Mouse (Mus musculus): ENCODE results near the gene Ubtd2.

Ubtd2 gene

GRCm38 (mm10) chr11:32518770-32519169 is 63.6 kb downstream of the Ubtd2 start:
- DNase-seq (ENCODE audit: extremely low spot score) = no peak

GRCm38 (mm10) chr11:32519354-32519753 is 64.2 kb downstream of the Ubtd2 start:
- DNase-seq (ENCODE audit: extremely low spot score) = no peak

GRCm38 (mm10) chr11:32521246-32521645 is 66.1 kb downstream of the Ubtd2 start:
- no peak for DNase-seq (ENCODE audit: extremely low spot score)

GRCm38 (mm10) chr11:32524122-32524920 is 69.2 kb downstream of the Ubtd2 start:
- DNase-seq (ENCODE audit: extremely low spot score) = no peak

- no peak for DNase-seq (ENCODE audit: extremely low spot score)
Measured at GRCm38 (mm10) chr11:32527006-32527405, 71.8 kb downstream of the Ubtd2 start.

- DNase-seq (ENCODE audit: extremely low spot score) = no peak
Measured at GRCm38 (mm10) chr11:32530151-32530550, 75.0 kb downstream of the Ubtd2 start.

GRCm38 (mm10) chr11:32531871-32532764 is 76.9 kb downstream of the Ubtd2 start, which contains the start of gene Efcab9:
Gene Efcab9, minus strand, starts transcription at chr11:32532081.
- peak; percentile 36 for DNase-seq (ENCODE audit: extremely low spot score)

GRCm38 (mm10) chr11:32532765-32533481 is 77.8 kb downstream of the Ubtd2 start, which contains the start of gene Stk10:
Gene Stk10, plus strand, starts transcription at chr11:32533305.
- peak; percentile 84 for DNase-seq (ENCODE audit: extremely low spot score)

GRCm38 (mm10) chr11:32533482-32534261 is 78.5 kb downstream of the Ubtd2 start:
- peak; percentile 24 for DNase-seq (ENCODE audit: extremely low spot score)

GRCm38 (mm10) chr11:32534453-32535075 is 79.4 kb downstream of the Ubtd2 start:
- DNase-seq (ENCODE audit: extremely low spot score) = no peak

- no peak for DNase-seq (ENCODE audit: extremely low spot score)
Measured at GRCm38 (mm10) chr11:32535646-32536045, 80.5 kb downstream of the Ubtd2 start.

GRCm38 (mm10) chr11:32536954-32537353 is 81.8 kb downstream of the Ubtd2 start:
- peak; percentile 42 for DNase-seq (ENCODE audit: extremely low spot score)

- DNase-seq (ENCODE audit: extremely low spot score) = no peak
Measured at GRCm38 (mm10) chr11:32538435-32538834, 83.3 kb downstream of the Ubtd2 start.

GRCm38 (mm10) chr11:32538846-32539245 is 83.7 kb downstream of the Ubtd2 start:
- DNase-seq (ENCODE audit: extremely low spot score) = no peak

- no peak for DNase-seq (ENCODE audit: extremely low spot score)
Measured at GRCm38 (mm10) chr11:32539717-32540116, 84.5 kb downstream of the Ubtd2 start.

GRCm38 (mm10) chr11:32540463-32540862 is 85.3 kb downstream of the Ubtd2 start:
- no peak for DNase-seq (ENCODE audit: extremely low spot score)

- DNase-seq (ENCODE audit: extremely low spot score) = no peak
Measured at GRCm38 (mm10) chr11:32542181-32542580, 87.0 kb downstream of the Ubtd2 start.

- DNase-seq (ENCODE audit: extremely low spot score) = no peak
Measured at GRCm38 (mm10) chr11:32542687-32543411, 87.7 kb downstream of the Ubtd2 start.

- no peak for DNase-seq (ENCODE audit: extremely low spot score)
Measured at GRCm38 (mm10) chr11:32544041-32544440, 88.9 kb downstream of the Ubtd2 start.

- DNase-seq (ENCODE audit: extremely low spot score) = no peak
Measured at GRCm38 (mm10) chr11:32544497-32544896, 89.3 kb downstream of the Ubtd2 start.
